In the genomic region with DNA sequence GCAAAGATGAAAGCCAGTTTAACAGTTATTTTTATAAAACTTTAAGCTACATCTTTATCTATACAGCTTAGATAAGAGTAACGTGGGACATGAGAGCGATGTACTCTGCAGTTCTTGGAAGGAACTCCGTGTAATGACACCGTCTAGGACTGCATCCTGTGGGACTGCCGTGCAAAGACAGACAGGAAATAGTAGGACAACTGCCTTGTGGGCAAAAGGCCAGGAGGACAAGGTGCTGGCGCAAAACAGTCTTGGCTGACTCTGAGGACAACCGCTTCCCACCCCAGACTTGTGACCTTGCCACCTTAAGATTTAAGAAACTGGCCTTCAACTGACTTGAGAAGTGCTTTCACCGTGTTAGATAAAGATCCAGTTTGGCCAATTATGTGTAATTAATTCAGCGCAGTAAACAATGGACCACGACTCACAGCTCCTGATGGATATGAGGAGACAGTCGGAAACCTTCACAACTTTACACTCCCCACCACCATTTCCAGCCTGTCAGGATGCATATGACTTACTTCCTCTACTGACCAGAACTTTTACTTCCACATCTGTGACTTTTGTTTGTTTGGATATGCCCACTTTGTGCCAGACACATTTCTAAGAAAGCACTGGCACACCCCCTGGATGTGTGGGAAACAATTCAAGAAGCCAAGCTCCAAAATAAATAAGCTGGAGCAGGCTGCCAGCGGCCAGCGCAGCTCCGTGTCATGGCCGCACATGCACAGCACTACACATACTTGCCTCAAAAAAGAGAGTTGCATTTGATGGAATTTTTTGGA, we compare ENCODE assay signal across 12 mouse cellular contexts.
DNase-seq lines count a peak whose midpoint lies in the region; ATAC-seq and TF ChIP-seq lines count a peak whose summit lies in the region.
"Had no signal": no experiment of that assay in that cellular context is flagged by ENCODE, and none has a peak within 500 bp of the region (broad histone marks: within the 10 kb centered on the region; RNA-seq: fewer than 3 reads in every experiment).

No protein-coding gene starts in this region.

- no peaks in the 10 kb centered on the region for H3K79me2 ChIP-seq in liver, adult 2 months (ENCODE audit: control insufficient read depth, insufficient read depth, low read length)

- peaks cover 17% of the 10 kb centered on the region for H3K4me1 ChIP-seq in liver, adult 2 months (ENCODE audit: control insufficient read depth, insufficient read depth, low read length)
- 0 out of 2 replicates have a peak, but pooled peaks cover 6% of the 10 kb centered on the region for H3K4me1 ChIP-seq in liver, embryonic 12.5 days
- H3K4me1 ChIP-seq in midbrain, postnatal 0 days (ENCODE audit: insufficient read depth, low read length): no peaks in the 10 kb centered on the region

- ATAC-seq in liver, embryonic 12.5 days: no peak
- ATAC-seq in midbrain, postnatal 0 days (ENCODE audit: low FRiP score): no peak
- ATAC-seq: hindbrain, embryonic 16.5 days had no signal

- no peaks in the 10 kb centered on the region for H3K9me3 ChIP-seq in liver, embryonic 12.5 days (replicated peaks)
- H3K9me3 ChIP-seq in midbrain, postnatal 0 days (ENCODE audit: low read length): no peaks in the 10 kb centered on the region
- H3K9me3 ChIP-seq: embryonic facial prominence, embryonic 15.5 days; limb, embryonic 12.5 days had no signal

- TF ChIP-seq POLR2A in liver, adult 2 months (IDR thresholded peaks at IDR 0.05; ENCODE audit: extremely low read depth, insufficient read depth, low read length): no peak

- WGBS in liver, adult 2 months: 26% methylated on average over 15 of the region's 15 CpGs
- 66% methylated on average over 15 of the region's 15 CpGs for WGBS in liver, embryonic 12.5 days (ENCODE audit: insufficient replicate concordance)
- 77% methylated on average over 15 of the region's 15 CpGs for WGBS in midbrain, postnatal 0 days

- H3K9ac ChIP-seq in liver, adult 2 months (ENCODE audit: low read depth, low read length): 0 out of 2 replicates have a peak overlapping the region, but pooled peaks have one; percentile 3
- no peak overlapping the region for H3K9ac ChIP-seq in liver, embryonic 12.5 days
- no peak overlapping the region for H3K9ac ChIP-seq in midbrain, postnatal 0 days (replicated peaks; ENCODE audit: low read length, poor library complexity, severe bottlenecking)
- H3K9ac ChIP-seq: embryonic facial prominence, embryonic 15.5 days; limb, embryonic 12.5 days had no signal

- TF ChIP-seq CTCF in liver, adult 2 months (IDR thresholded peaks at IDR 0.05; ENCODE audit: low read depth, low read length): no peak
- no peak for TF ChIP-seq CTCF in midbrain, postnatal 0 days (IDR thresholded peaks at IDR 0.05)

- peaks cover 23% of the 10 kb centered on the region for H3K36me3 ChIP-seq in liver, adult 2 months (ENCODE audit: control insufficient read depth, insufficient read depth, low read length)
- peaks cover 42% of the 10 kb centered on the region for H3K36me3 ChIP-seq in liver, embryonic 12.5 days
- peaks cover 12% of the 10 kb centered on the region; the same call in 1 of the 2 replicates for H3K36me3 ChIP-seq in midbrain, postnatal 0 days (ENCODE audit: insufficient read depth, low read length)
- H3K36me3 ChIP-seq: embryonic facial prominence, embryonic 15.5 days had no signal

- H3K27ac ChIP-seq in liver, adult 2 months (replicated peaks; ENCODE audit: insufficient read depth, low read depth, low read length): peak overlapping the region; percentile 97
- no peak overlapping the region for H3K27ac ChIP-seq in liver, embryonic 12.5 days
- H3K27ac ChIP-seq in midbrain, postnatal 0 days (ENCODE audit: low read depth, low read length): no peak overlapping the region
- H3K27ac ChIP-seq: embryonic facial prominence, embryonic 15.5 days; limb, embryonic 12.5 days had no signal

- intact Hi-C loops in gastrocnemius, postnatal 36 days (cut with DNase I): no loop called here

- H3K27me3 ChIP-seq in liver, adult 2 months (ENCODE audit: control insufficient read depth, insufficient read depth, low read length): no peaks in the 10 kb centered on the region
- H3K27me3 ChIP-seq in liver, embryonic 12.5 days (replicated peaks): no peaks in the 10 kb centered on the region
- H3K27me3 ChIP-seq in midbrain, postnatal 0 days (ENCODE audit: insufficient read depth, low read length): no peaks in the 10 kb centered on the region
- H3K27me3 ChIP-seq: embryonic facial prominence, embryonic 15.5 days; limb, embryonic 12.5 days had no signal

- peak; percentile 87 for DNase-seq in liver, adult 2 months (ENCODE audit: extremely low read depth, low read depth, low spot score)
- peak; percentile 43 to 81 for DNase-seq in gastrocnemius, postnatal 36 days
- DNase-seq in kidney, postnatal 10 days: peak; percentile 78
- peak; percentile 71 for DNase-seq in testis, postnatal 10 days (ENCODE audit: low spot score)
- DNase-seq in thymus, postnatal 10 days (ENCODE audit: low spot score in 2 of 2): no peak
- DNase-seq in thymus, postnatal 4 days: no peak
- DNase-seq in midbrain, postnatal 0 days (ENCODE audit: low spot score): no peak

- H3K4me2 ChIP-seq in liver, embryonic 12.5 days: no peak overlapping the region
- no peak overlapping the region for H3K4me2 ChIP-seq in midbrain, postnatal 0 days (ENCODE audit: low read depth, low read length, poor library complexity, severe bottlenecking)
- H3K4me2 ChIP-seq: embryonic facial prominence, embryonic 15.5 days; limb, embryonic 12.5 days had no signal

- no peak overlapping the region for H3K4me3 ChIP-seq in liver, adult 2 months (ENCODE audit: insufficient read depth, low read depth, low read length)
- H3K4me3 ChIP-seq in liver, embryonic 12.5 days: no peak overlapping the region
- H3K4me3 ChIP-seq in midbrain, postnatal 0 days (ENCODE audit: low read depth, low read length): no peak overlapping the region
- H3K4me3 ChIP-seq: embryonic facial prominence, embryonic 15.5 days; limb, embryonic 12.5 days; myocyte had no signal

Comparison
In these comparisons a context has a peak if more than half of its experiments do, and no peak if none do; other contexts are left out.
1. DNase-seq: peak in liver, adult 2 months (single experiment), gastrocnemius, postnatal 36 days (2 of 2), kidney, postnatal 10 days (single experiment) and testis, postnatal 10 days (single experiment); none in thymus, postnatal 10 days (0 of 2), thymus, postnatal 4 days (single experiment) and midbrain, postnatal 0 days (single experiment).